Mouse (Mus musculus): Measurements from ENCODE around the gene Adgrg5.

GRCm38 (mm10) chr8:94935172-94935571 is 11.7 kb downstream of the Adgrg5 start:
- TF ChIP-seq E2F4 (IDR thresholded peaks at IDR 0.05; ENCODE audit: insufficient read depth) (no peak), MAX (IDR thresholded peaks at IDR 0.05; ENCODE audit: low read depth) (no peak)
